Mouse (Mus musculus) T-helper 1 cell (primary cell): ENCODE data around the gene Rps13.

ENCODE experiments used
- in situ Hi-C: fragments of 300-600 bp; cut with MboI, MseI; formaldehyde crosslinking; loops from one replicate; pipeline ENCODE4 v1.15.1; 2025; ENCODE audit warnings: high pct_unique_total_duplicates

Gene Rps13

GRCm38 (mm10) chr7:116294961-116295360, 39.0 kb downstream of the Rps13 start:
- in situ Hi-C loops = no loop called here

- in situ Hi-C loops = no loop called here
Observed at GRCm38 (mm10) chr7:116292377-116292776, 41.6 kb downstream of the Rps13 start.

DNA sequence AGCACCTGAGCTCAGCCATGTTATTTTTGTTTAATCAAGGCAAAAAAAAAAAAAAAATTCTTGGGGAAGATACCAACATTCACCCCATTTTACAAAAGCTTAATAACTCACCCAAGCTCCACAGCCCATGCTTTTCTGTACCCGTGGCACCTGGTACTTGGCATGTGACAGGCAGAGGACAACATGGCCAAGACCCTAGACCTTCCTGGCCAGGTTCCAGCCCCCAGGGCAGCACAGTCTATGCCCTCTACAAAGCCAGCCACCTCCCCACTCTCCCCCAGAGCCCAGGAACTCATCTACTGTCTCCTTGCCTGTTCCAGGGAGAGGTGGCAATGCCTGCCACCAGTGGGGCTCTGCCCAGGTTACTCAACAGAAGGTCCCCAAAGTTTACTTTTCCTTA, 43.4 kb downstream of the Rps13 start:
- in situ Hi-C loops = no loop called here

GRCm38 (mm10) chr7:116288996-116289395, 45.0 kb downstream of the Rps13 start:
- in situ Hi-C loops = no loop called here

GRCm38 (mm10) chr7:116287959-116288358, 46.0 kb downstream of the Rps13 start:
- in situ Hi-C loops = no loop called here

- in situ Hi-C loops = no loop called here
Observed at GRCm38 (mm10) chr7:116286611-116287355, 47.2 kb downstream of the Rps13 start.

GRCm38 (mm10) chr7:116286173-116286572, 47.8 kb downstream of the Rps13 start:
- in situ Hi-C loops = no loop called here

DNA sequence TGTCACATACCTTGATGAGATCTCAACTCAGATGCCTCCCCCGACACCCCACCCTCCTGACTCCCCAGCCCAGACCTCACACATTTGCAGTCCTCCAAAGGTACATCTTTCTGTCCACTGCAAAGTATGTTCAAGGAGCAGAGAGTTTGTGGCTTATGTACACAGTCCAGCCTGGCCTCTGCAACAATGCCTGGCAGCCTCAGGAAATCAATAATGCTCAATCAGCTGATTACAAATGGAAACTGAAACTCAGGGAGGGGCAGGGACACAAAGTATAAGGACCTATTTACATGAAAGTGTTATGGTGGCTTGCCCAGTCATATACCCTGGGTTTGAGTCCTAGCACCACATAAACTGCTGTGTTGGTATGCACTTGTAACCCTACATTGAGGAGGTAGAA, 48.8 kb downstream of the Rps13 start:
- in situ Hi-C loops = no loop called here

DNA sequence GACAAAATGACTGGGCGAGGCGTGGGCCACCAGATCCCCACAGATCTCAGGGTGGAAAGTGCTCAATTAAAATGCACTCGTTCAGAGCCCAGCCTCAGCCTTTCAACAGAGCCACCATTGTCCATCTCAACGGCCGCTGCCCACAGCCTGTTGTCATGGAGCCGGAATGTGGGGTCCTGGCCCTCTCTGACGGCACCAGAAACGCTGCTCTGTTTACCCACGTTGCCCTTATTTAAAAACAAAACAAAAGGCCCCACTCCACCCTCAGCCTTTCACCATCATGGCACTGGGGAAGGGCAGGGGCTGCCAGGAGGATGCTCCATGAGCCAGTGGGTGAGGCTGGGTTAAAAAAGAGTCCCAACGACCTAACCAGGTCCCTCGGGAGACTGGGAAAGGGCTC, 51.2 kb downstream of the Rps13 start:
- in situ Hi-C loops = no loop called here
